Mouse (Mus musculus) adrenal gland, postnatal 4 days (tissue): ENCODE data around the gene C1rl. TPM values are rescaled to one million over a fixed set of nuclear protein-coding genes. Genes with fewer than 3 reads are reported as not detected.

Experiments
- total RNA-seq, 2 experiments: library from RNA; stranded (reverse); gene quantifications; 2 replicates each; pipeline ENCODE4 v1.2.3; 2021

C1rl gene
- total RNA-seq, 2 experiments from 2014 or later = 13.2 to 19.9 TPM

Other genes with a start within 250 kb of the C1rl start
- 10 to 100 TPM; 19.5 to 20.2 TPM for gene Cd163, start 188.5 kb upstream of the C1rl start, total RNA-seq
- 10 to 100 TPM; 82.1 to 88.3 TPM for gene Pex5, start 78.0 kb upstream of the C1rl start, total RNA-seq
- 10 to 100 TPM; 33.9 to 35.3 TPM for gene Clstn3, start 28.3 kb upstream of the C1rl start, total RNA-seq
- 10 to 100 TPM; 36.8 to 48.1 TPM for gene C1ra, start 19.3 kb downstream of the C1rl start, total RNA-seq
- 10 to 100 TPM; 48.1 to 66.6 TPM for gene C1s1, start 49.2 kb downstream of the C1rl start, total RNA-seq
- gene C1rb, start 77.2 kb downstream of the C1rl start, total RNA-seq = 1 to 10 TPM; 3.6 to 5.6 TPM
- gene C1s2, start 143.0 kb downstream of the C1rl start, total RNA-seq = 1 to 10 TPM; 1.7 to 2.5 TPM
- 100 to 1,000 TPM in 1 of 2 experiments, 10 to 100 TPM in 1; 99.6 to 105 TPM for gene Lpcat3, start 169.9 kb downstream of the C1rl start, total RNA-seq
- 100 to 1,000 TPM in 1 of 2 experiments, 10 to 100 TPM in 1; 99.3 to 101 TPM for gene Emg1, start 219.1 kb downstream of the C1rl start, total RNA-seq
- gene Phb2, start 219.2 kb downstream of the C1rl start, total RNA-seq = 100 to 1,000 TPM; 400 to 439 TPM
- 1 to 10 TPM; 8.3 to 8.4 TPM for gene Ptpn6, start 245.6 kb downstream of the C1rl start, total RNA-seq
- 100 to 1,000 TPM; 313 TPM for gene Grcc10, start 248.3 kb downstream of the C1rl start, total RNA-seq